Mouse (Mus musculus) G1E (cell line): ENCODE data around the gene Anxa5.

ENCODE experiments used
- CTCF ChIP-seq: IDR thresholded peaks from 2 replicates; pipeline ENCODE4 v1.5.1; 2012; ENCODE audit warnings: low read depth, low read length, inconsistent platforms, mixed read lengths
- TAL1 ChIP-seq: conservative IDR thresholded peaks from 2 replicates; pipeline ENCODE4 v1.6.1; 2012; ENCODE audit warnings: low read depth, low read length, inconsistent platforms, mixed read lengths

GRCm38 (mm10) chr3:36468871-36469270 lies 6.8 kb downstream of the Anxa5 start:
- TF ChIP-seq CTCF (no peak), TAL1 (no peak)
